Mouse (Mus musculus) intestine, embryonic 14.5 days (tissue): ENCODE results near the gene Krt6b. TPM values are rescaled to one million over a fixed set of nuclear protein-coding genes. Genes with fewer than 3 reads are reported as not detected.

Source experiments
- ATAC-seq: fragments of 200-750 bp; cut with Nextera tagmentation; replicated peaks from 2 replicates; pipeline ENCODE4 v1.8.0; 2017; ENCODE audit warnings: low read depth, moderate number of reproducible peaks, moderate TSS enrichment, moderate library complexity; ENCODE audit not compliant: low FRiP score, low TSS enrichment
- DNase-seq: peaks from one replicate; pipeline ENCODE4 v3.0.0-alpha.2; 2018; ENCODE audit warnings: low spot score
- H3K27ac ChIP-seq: fragments of 300-500 bp; sonication (generic); 2 replicates; pipeline ENCODE4 v1.5.1; 2014; ENCODE audit warnings: low read depth, mild to moderate bottlenecking, control low read depth
- H3K27me3 ChIP-seq: fragments of 300-500 bp; sonication (generic); replicated peaks from 2 replicates; pipeline ENCODE4 v1.6.1; 2014; ENCODE audit warnings: low read length, control low read depth; ENCODE audit not compliant: control insufficient read depth, insufficient read depth
- H3K36me3 ChIP-seq: fragments of 300-500 bp; sonication (generic); 2 replicates; pipeline ENCODE4 v1.6.1; 2014; ENCODE audit warnings: low read length, control low read depth; ENCODE audit not compliant: control insufficient read depth, insufficient read depth
- H3K4me1 ChIP-seq: fragments of 300-500 bp; sonication (generic); replicated peaks from 2 replicates; pipeline ENCODE4 v1.6.1; 2014; ENCODE audit warnings: low read length, control low read depth, mixed read lengths; ENCODE audit not compliant: control insufficient read depth, insufficient read depth
- H3K4me2 ChIP-seq: fragments of 300-500 bp; sonication (generic); 2 replicates; pipeline ENCODE4 v1.6.1; 2014; ENCODE audit warnings: low read length
- H3K4me3 ChIP-seq: fragments of 300-500 bp; sonication (generic); 2 replicates; pipeline ENCODE4 v1.5.1; 2014; ENCODE audit warnings: low read depth, low read length, control low read depth, mixed read lengths
- H3K9ac ChIP-seq: fragments of 300-500 bp; sonication (generic); 2 replicates; pipeline ENCODE4 v1.6.1; 2014; ENCODE audit warnings: mild to moderate bottlenecking, low read length
- H3K9me3 ChIP-seq: fragments of 300-500 bp; sonication (generic); 2 replicates; pipeline ENCODE4 v1.6.1; 2016; ENCODE audit warnings: low read length, control low read depth; ENCODE audit not compliant: control insufficient read depth
- WGBS: fragments of 180-500 bp; shearing (Covaris S2); extraction: QIAGEN DNeasy Blood & Tissue Kit; methylation state at CpG from one replicate; pipeline ENCODE4 v1.1.7; 2014; 5-methylcytosine and 5-hydroxymethylcytosine counted together
- microRNA-seq: library from miRNA; unstranded; fragments of <30 nt; microRNA quantifications from one replicate; pipeline ENCODE4, GENCODE M21; 2016
- polyA plus RNA-seq: library from polyadenylated mRNA; unstranded; fragments of >200 nt; fragmentation: Nextera tagmentation; extraction: Ambion mirVana; gene quantifications from 2 replicates; pipeline ENCODE4 v1.2.1, GENCODE M21; 2014

Krt6b gene
- polyA plus RNA-seq, 1 experiment from 2014 or later = not detected

- no peak for DNase-seq
- H3K4me3 ChIP-seq = no peak overlapping the region
- no peak overlapping the region for H3K9ac ChIP-seq
- H3K27ac ChIP-seq = no peak overlapping the region
- WGBS = 84% methylated on average over 5 of the region's 5 CpGs
- H3K36me3 ChIP-seq = no peaks in the 10 kb centered on the region
- H3K4me1 ChIP-seq = no peaks in the 10 kb centered on the region
- no peaks in the 10 kb centered on the region for H3K27me3 ChIP-seq
- H3K9me3 ChIP-seq = no peaks in the 10 kb centered on the region
- H3K4me2 ChIP-seq = no peak overlapping the region
- ATAC-seq = no peak
These were observed 27.3 kb downstream of the Krt6b start for GRCm38 (mm10) chr15:101652736-101653265.

- Histone ChIP-seq H3K27me3 (no peaks in the 10 kb centered on the region), H3K9me3 (no peaks in the 10 kb centered on the region), H3K4me1 (no peaks in the 10 kb centered on the region), H3K36me3 (no peaks in the 10 kb centered on the region), H3K4me2 (no peak within 1 kb of the TSS), H3K9ac (no peak within 1 kb of the TSS), H3K27ac (no peak within 1 kb of the TSS), H3K4me3 (no peak within 1 kb of the TSS)
- no peak for DNase-seq
- no peak for ATAC-seq
- 80% methylated on average over 3 of the region's 3 CpGs for WGBS
These were observed 32.8 kb downstream of the Krt6b start, which contains the start of gene Gm5478 for GRCm38 (mm10) chr15:101647280-101647679. Gm5478 (minus strand) TSS chr15:101647380.

- DNase-seq = no peak
- Histone ChIP-seq H3K27ac (no peak within 1 kb of the TSS), H3K4me2 (no peak within 1 kb of the TSS), H3K9ac (no peak within 1 kb of the TSS), H3K9me3 (no peaks in the 10 kb centered on the region), H3K27me3 (no peaks in the 10 kb centered on the region), H3K36me3 (no peaks in the 10 kb centered on the region), H3K4me3 (no peak within 1 kb of the TSS), H3K4me1 (no peaks in the 10 kb centered on the region)
- no peak for ATAC-seq
- WGBS = 65% methylated on average over 2 of the region's 2 CpGs
These were observed 52.2 kb downstream of the Krt6b start, which contains the start of gene Gm5414 for GRCm38 (mm10) chr15:101627884-101628283. Gm5414 (minus strand) TSS chr15:101628188.

Small RNAs within 50 kb of the gene (microRNA-seq; reads per million reads assigned to microRNA genes)
- not detected for gene Gm44323
- not detected for gene Gm44342
- not detected for gene Gm44383
- gene Gm44479 = not detected

Other genes starting within 250 kb of the Krt6b start
- 0.17 TPM in 1 of 2 replicates, not detected in the other for gene Krt87, start 241.5 kb downstream of the Krt6b start, polyA plus RNA-seq
- gene Krt88, start 232.5 kb downstream of the Krt6b start, polyA plus RNA-seq = not detected in 2 replicates
- not detected in 2 replicates for gene Krt81, start 216.5 kb downstream of the Krt6b start, polyA plus RNA-seq
- gene Krt86, start 206.8 kb downstream of the Krt6b start, polyA plus RNA-seq = 0.08 TPM in 1 of 2 replicates, not detected in the other
- 0.19 TPM in 1 of 2 replicates, not detected in the other for gene Krt83, start 188.8 kb downstream of the Krt6b start, polyA plus RNA-seq
- gene Gm49425, start 163.0 kb downstream of the Krt6b start, polyA plus RNA-seq = not detected in 2 replicates
- not detected in 2 replicates for gene Krt84, start 147.5 kb downstream of the Krt6b start, polyA plus RNA-seq
- not detected in 2 replicates for gene Krt82, start 129.6 kb downstream of the Krt6b start, polyA plus RNA-seq
- gene Krt90, start 117.3 kb downstream of the Krt6b start, polyA plus RNA-seq = 0.07 TPM in 1 of 2 replicates, not detected in the other
- gene Krt75, start 106.4 kb downstream of the Krt6b start, polyA plus RNA-seq = not detected in 2 replicates
- not detected in 2 replicates for gene Gm5414, start 52.1 kb downstream of the Krt6b start, polyA plus RNA-seq
- gene Gm5478, start 32.9 kb downstream of the Krt6b start, polyA plus RNA-seq = not detected in 2 replicates
- not detected in 2 replicates for gene Krt6a, start 14.0 kb upstream of the Krt6b start, polyA plus RNA-seq
- 0.47 TPM in 1 of 2 replicates, not detected in the other for gene Krt5, start 32.6 kb upstream of the Krt6b start, polyA plus RNA-seq
- gene Krt71, start 62.8 kb upstream of the Krt6b start, polyA plus RNA-seq = not detected in 2 replicates
- gene Krt72, start 106.2 kb upstream of the Krt6b start, polyA plus RNA-seq = not detected in 2 replicates
- not detected in 2 replicates for gene Krt73, start 122.1 kb upstream of the Krt6b start, polyA plus RNA-seq
- gene Krt2, start 137.9 kb upstream of the Krt6b start, polyA plus RNA-seq = not detected in 2 replicates
- 0.91 and 1.1 TPM in 2 replicates for gene Krt1, start 170.5 kb upstream of the Krt6b start, polyA plus RNA-seq
- not detected in 2 replicates for gene Krt77, start 189.4 kb upstream of the Krt6b start, polyA plus RNA-seq
- not detected in 2 replicates for gene Krt76, start 212.6 kb upstream of the Krt6b start, polyA plus RNA-seq
- 0.14 and 0.19 TPM in 2 replicates for gene Krt4, start 244.4 kb upstream of the Krt6b start, polyA plus RNA-seq